Comparison of ENCODE assay signal across 17 mouse cellular contexts in genomic region chr14:8305014-8305413, GRCm38 (mm10). TPM values are rescaled to one million over a fixed set of nuclear protein-coding genes. Genes with fewer than 3 reads are reported as not detected.
DNase-seq lines count a peak whose midpoint lies in the region; ATAC-seq and TF ChIP-seq lines count a peak whose summit lies in the region.
"Had no signal": no experiment of that assay in that cellular context is flagged by ENCODE, and none has a peak within 500 bp of the region (broad histone marks: within the 10 kb centered on the region; RNA-seq: fewer than 3 reads in every experiment).

No protein-coding gene starts in this region.

- peak; percentile 53 for ATAC-seq in frontal cortex, adult (ENCODE audit: low TSS enrichment)
- ATAC-seq in limb, embryonic 13.5 days (ENCODE audit: low FRiP score, low read depth), result peak; percentile 46; the same call in 1 of the 2 replicates
- ATAC-seq: hindbrain, embryonic 16.5 days had no signal

- peak overlapping the region; percentile 30; the same call in 1 of the 2 replicates for H3K27ac ChIP-seq in left cerebral cortex, adult 2 months
- no peak overlapping the region for H3K27ac ChIP-seq in limb, embryonic 13.5 days
- H3K27ac ChIP-seq: liver, embryonic 14.5 days; midbrain, embryonic 10.5 days had no signal

- H3K36me3 ChIP-seq in limb, embryonic 13.5 days, result no peaks in the 10 kb centered on the region
- H3K36me3 ChIP-seq: midbrain, embryonic 10.5 days had no signal

- no peak overlapping the region for H3K4me3 ChIP-seq in left cerebral cortex, adult 2 months
- H3K4me3 ChIP-seq in limb, embryonic 13.5 days, result no peak overlapping the region
- H3K4me3 ChIP-seq: midbrain, embryonic 10.5 days had no signal

- peaks cover 16% of the 10 kb centered on the region; the same call in 1 of the 2 replicates for H3K27me3 ChIP-seq in limb, embryonic 13.5 days

- no peak overlapping the region for H3K9ac ChIP-seq in limb, embryonic 13.5 days
- H3K9ac ChIP-seq: liver, embryonic 14.5 days had no signal

- intact Hi-C loops in left cerebral cortex, adult 2 months (cut with DNase I), result no loop called here
- intact Hi-C loops in left cerebral cortex, postnatal 36 days (cut with DNase I), result no loop called here

- 54% methylated on average over 3 of the region's 3 CpGs for WGBS in limb, embryonic 13.5 days

- no peak overlapping the region for H3K4me2 ChIP-seq in limb, embryonic 13.5 days (replicated peaks)

- DNase-seq in frontal cortex, postnatal 14 days (ENCODE audit: low spot score in 2 of 2), result no peak
- no peak for DNase-seq in left cerebral cortex, adult 2 months (ENCODE audit: extremely low spot score in 1 of 2, low spot score in 2 of 2)
- DNase-seq in left cerebral cortex, adult 18-20 months (ENCODE audit: low spot score in 2 of 2), result no peak
- DNase-seq in brain, adult 2 months (ENCODE audit: low read depth, low spot score), result peak; percentile 62
- no peak for DNase-seq in cerebellum, adult 8-10 months
- DNase-seq in left cerebral cortex, postnatal 36 days (ENCODE audit: low spot score in 2 of 2), result no peak
- DNase-seq: adrenal gland, adult 8-10 months; B cell, adult 2 months; cerebellum, postnatal 25 days; heart, postnatal 14 days; right cerebral cortex, adult 18-20 months had no signal

- H3K9me3 ChIP-seq in limb, embryonic 13.5 days, result no peaks in the 10 kb centered on the region
- H3K9me3 ChIP-seq: midbrain, embryonic 10.5 days had no signal

- TF ChIP-seq CTCF in left cerebral cortex, adult 2 months (IDR thresholded peaks at IDR 0.05), result no peak

- peaks cover 29% of the 10 kb centered on the region for H3K4me1 ChIP-seq in limb, embryonic 13.5 days

RNA-seq across cellular contexts. Expression of gene Fam107a, which starts 12.8 kb away (rescaled TPM):
- 100 to 1,000 TPM; 321 to 343 TPM for total RNA-seq in left cerebral cortex, adult 2 months (2021)
- 100 to 1,000 TPM; 213 to 316 TPM for total RNA-seq in left cerebral cortex, adult 18-20 months (2021)
- polyA plus RNA-seq in limb, embryonic 13.5 days (2015; fragmentation: Nextera tagmentation; extraction: Ambion mirVana), result 0.46 and 0.50 TPM in 2 replicates
- 100 to 1,000 TPM; 307 to 311 TPM for total RNA-seq in left cerebral cortex, postnatal 36 days (2021)
- total RNA-seq: granulocyte monocyte progenitor cell, adult 5-6 weeks had no signal

RNA-seq across cellular contexts. Expression of gene Acox2, which starts 45.9 kb away (rescaled TPM):
- under 1 TPM in 1 of 2 experiments, not detected in 1; 0.36 TPM for total RNA-seq in left cerebral cortex, adult 2 months (2021)
- not detected for total RNA-seq in left cerebral cortex, adult 18-20 months (2021)
- polyA plus RNA-seq in limb, embryonic 13.5 days (2015; fragmentation: Nextera tagmentation; extraction: Ambion mirVana), result not detected in 2 replicates
- total RNA-seq in left cerebral cortex, postnatal 36 days (2021), result not detected
- total RNA-seq: granulocyte monocyte progenitor cell, adult 5-6 weeks had no signal
